Mouse (Mus musculus): Measurements from ENCODE around the gene Rsc1a1.

Gene Rsc1a1

DNA sequence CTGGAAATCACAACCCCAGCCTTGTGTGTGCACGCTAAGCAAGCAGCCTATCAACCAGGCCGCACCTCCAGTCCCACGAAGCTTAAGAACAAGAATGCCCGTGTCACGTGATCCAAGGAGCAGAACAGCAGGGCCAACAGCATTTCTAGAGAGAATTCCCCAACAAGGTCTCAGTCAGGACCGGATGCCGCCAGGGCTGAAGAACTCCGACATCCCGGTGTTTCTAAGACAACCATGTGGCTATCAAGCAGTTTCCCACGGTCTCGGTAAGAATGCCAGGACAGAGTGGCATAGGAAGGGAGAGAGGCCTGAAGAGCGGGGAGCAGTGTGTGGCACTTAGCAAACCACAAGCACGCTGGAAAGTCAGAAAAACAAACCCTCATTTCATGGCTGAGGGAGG is 31.6 kb downstream of the Rsc1a1 start:
- DNase-seq (ENCODE audit: low read depth): no peak

DNA sequence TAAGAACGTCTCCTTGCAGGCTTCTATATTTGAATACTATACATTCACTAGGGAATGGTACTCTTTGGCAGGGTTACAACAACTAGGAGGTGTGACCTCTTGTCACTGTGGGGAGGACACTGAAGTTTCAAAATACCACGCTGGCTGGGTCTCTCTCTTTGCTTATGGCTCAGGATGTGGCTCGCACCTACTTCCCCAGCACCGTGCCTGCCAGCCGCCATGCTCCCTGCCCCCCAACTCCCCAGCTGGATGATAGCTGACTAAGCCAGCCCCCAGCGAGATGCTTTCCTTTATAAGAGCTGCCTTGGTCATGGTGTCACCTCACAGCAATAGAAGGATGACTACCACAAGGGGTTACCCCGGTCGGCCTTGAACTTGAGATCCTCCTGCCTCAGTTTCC is 32.4 kb downstream of the Rsc1a1 start:
- DNase-seq (ENCODE audit: low read depth): no peak

DNA sequence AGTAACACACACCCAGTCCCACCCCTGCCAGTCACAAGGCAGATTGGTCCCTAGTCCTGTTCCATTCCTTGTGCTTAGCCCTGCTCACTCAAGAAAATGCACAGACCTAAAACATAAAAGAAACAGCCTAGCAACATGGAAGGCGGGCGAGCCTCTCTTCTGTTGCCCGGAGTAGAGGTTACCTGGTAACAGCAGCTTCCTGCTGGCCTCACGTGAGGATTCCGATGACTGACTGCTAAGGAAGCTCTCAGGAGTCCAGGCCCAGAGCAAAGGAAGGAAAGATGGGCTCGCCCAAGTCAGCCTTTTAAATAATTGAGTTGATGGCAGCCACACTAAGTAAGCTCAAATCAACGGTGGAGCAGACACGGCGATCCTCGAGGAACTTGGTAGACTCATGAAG is 33.5 kb downstream of the Rsc1a1 start:
- no peak for DNase-seq (ENCODE audit: low read depth)

DNA sequence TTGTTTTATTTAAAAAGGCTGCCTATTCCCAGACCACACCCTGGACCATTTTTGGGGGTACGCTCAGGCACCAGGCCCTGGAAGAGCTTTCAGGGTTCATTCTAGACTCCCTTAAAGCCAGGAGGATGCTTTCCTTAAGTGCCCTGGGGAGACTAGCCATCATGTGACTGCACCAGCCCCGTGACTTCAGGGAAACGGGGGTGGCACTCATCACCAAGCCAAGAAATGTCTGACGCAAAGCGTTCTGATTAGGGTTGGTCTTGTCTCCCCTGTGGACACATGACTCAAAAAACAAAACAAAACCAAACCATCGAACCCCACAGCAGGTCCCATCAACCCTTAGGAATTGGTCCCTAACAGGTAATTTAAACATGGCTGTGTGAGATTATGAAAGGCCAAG is 34.1 kb downstream of the Rsc1a1 start:
- no peak for DNase-seq (ENCODE audit: low read depth)

DNA sequence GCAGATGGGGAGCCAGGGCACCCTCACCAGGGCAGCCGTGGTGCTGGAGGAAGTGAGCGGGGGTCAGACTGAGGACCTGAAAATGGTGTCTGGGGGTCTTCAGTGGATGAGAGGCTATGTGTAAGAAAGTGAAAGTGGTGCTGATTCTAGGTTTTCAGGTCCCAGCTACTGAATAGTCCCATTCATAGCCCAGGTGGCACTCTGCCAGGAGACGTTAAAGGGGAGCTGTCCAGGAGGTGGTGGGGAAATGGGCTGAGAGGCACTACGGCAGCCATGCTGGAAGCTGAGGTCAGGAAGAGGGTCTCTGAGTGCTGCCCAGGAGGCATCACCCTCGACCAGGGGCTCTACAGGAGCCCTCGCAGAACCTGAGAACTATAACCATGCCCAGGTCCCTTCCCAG is 36.2 kb downstream of the Rsc1a1 start:
- DNase-seq (ENCODE audit: low read depth): no peak

DNA sequence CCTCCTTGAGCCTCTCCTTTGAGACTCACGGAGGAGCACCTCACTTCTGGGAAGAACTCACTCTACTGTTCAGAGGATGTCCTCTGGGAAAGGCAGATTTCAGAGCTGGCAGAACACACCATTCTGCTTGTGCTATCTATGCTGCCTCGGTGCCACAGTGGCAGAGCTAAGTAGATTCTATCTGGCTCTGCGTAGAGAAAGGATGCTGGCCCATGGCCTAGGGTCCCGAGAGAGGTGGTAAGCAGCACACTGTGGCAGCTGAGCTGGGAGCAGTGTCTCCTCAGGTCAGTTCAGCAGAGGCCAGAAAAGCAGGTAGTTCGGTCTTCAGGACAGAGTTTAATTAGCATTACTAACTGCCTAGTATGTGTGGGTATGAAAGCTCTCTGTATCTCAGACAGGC is 37.1 kb downstream of the Rsc1a1 start:
- no peak for DNase-seq (ENCODE audit: low read depth)

DNA sequence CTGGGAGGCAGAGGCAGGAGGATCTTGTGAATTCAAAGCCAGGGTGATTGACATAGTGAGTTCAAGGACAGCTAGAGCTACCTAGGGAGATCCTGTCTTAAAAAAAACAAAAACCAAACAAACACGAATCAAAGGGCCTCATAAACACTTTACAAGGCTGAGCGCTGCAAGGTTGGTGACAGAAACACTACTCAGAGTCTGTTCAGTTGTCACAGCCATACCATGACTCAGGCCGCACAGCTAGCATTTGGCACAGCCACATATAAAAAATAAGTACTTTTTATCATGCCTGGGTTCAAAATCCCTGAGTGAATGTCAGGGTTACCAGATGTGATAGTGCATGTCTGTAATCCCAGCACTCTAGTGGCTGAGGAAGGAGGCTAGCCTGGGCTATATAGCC is 38.2 kb downstream of the Rsc1a1 start:
- DNase-seq (ENCODE audit: low read depth): no peak

DNA sequence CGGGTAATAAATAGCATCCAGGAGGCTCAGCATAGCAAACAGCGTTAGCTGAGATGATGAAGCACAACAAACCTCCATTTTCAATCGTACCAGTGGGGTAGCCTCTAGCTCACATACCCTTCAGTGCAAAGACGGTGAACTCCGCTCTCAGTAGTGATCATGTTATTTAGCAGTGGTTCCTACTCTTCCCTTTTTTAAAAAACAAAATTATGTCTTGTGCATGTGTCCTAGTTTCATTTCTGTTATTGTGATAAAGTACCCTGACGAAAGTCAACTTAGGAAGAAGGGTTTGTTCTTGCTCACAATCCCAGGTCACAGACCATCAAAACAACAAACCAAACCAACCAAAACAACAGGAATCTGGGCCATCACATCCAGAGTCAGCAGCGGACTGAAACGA is 39.4 kb downstream of the Rsc1a1 start:
- DNase-seq (ENCODE audit: low read depth): no peak

DNA sequence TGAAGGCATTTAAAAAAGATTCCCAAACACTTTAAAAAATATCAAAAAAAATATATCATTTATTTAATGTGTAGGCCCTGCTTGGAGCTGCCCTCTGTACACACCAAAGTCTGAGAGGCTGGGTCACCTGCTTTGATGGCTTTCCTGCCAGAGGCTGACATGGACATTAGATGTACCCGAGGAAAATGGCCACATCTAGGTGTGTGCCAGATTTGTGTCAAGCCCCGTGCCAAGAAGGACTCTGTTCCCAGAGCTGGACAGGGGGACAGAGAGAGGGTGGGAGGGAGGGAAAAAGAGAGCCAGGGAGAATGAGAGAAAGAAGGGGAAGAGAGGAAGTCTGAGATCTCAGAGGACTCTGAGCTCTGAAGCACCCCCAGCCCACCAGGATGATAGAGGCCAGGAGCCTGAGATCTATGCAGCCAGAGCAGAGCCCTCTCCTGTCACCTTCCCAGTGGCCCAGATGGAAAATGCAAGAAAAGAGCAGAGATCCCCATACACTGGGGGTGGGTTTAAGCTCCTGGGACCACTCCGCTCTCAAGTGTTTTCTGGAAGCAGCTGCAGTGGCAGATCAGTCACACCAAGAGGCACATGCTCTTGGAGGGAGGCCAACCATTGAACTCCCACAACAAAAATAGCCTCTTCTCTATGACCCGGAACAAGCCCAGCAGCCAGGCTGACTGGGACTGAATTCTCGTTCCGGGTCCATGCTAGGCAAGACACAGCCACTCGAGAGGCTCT is 42.1 kb downstream of the Rsc1a1 start:
- no peak for DNase-seq (ENCODE audit: low read depth)

DNA sequence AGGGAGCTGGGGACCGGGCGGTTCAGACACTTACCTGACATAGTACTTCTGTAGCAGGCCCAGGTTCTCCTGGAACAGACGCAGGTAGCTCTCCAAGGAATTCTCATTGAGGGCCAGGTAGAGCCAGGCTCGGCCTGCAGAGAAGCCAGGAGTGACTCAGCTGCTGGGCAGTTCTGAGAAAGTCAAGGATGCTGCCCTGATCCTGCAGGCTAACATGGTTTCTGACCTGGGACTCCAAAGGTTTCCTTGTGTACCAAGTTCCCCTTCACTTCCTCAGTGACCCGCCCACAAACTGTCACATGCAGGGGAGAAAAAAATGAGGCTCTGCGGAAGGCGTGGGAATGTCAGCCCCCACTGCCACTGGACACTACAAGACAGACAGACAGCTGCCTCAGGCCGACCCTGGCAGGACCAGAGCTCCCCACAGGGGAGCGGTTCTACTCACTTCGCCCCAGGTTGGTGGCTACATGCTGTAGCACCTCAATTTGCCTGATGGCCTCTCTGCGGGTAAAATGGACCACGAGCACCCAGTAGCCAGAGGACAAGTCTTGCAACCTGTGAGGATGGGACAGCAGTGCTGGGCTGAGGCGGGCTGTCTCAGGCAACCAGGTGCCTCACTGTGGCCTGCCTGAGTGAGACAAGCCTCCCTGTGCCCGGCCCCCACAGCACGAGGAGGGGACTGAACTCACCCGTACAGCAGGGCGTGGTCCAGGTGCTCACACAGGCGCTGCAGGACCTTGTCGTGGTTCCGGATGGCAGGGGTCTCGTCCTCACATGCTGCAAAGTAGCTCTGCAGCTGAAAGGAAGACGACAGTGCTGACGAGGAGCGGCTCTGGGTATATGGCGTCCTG is 43.2 kb downstream of the Rsc1a1 start:
- no peak for DNase-seq (ENCODE audit: low read depth)

DNA sequence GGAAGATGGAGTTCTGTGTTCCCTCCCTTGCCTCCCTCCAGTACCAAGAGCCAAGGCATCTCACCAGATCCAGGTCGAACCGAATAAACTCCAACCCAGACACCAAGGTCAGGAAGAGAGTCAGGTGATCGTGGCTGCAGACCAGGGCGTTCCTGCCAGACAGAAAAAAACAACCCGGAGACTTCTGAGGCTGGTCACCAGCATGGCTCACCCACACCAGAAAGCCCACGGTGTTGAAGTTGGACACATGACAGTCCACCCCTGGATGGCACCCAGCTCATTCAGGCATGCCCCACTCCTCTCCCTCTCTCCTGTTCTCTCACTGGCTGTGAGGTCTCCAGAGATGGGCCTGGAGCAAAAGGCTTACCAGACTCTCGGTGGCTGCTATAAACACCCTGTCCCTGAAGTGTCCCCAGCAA is 44.0 kb downstream of the Rsc1a1 start:
- DNase-seq (ENCODE audit: low read depth): no peak

DNA sequence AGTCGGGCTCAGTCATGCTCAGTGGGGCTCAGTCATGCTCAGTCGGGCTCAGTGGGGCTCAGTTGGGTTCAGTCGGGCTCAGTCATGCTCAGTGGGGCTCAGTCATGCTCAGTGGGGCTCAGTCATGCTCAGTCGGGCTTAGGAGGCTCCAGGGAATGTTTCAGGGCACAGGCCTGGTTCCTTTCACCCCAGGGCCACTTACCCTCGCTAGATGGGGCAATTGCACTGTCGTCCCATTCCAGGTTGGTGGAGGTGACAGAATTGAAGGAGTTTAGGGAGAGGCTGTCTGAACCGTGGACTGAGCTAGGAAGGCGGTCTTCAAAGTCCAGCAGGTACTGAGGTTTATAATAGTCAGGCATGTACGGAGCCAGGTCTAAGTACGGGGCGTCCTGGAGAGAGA is 45.9 kb downstream of the Rsc1a1 start:
- no peak for DNase-seq (ENCODE audit: low read depth)

DNA sequence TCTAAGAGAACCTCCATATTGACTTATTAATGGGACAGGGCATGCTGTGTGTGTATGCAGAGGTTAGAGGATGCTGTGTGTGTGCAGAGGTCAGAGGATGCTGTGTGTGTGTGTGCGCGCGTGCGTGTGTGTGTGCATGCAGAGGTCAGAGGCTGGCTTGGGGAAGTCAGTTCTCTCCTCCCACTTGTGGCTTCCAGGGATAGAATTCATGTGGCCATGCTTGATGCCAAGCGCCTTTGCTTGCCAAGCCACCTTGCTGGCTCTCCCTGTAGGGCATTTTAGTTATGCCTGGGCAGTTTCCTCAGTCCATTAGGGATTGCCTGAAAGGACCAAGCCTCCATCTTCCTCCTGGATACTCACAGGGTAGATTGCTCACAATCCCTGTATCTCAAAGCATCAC is 48.7 kb downstream of the Rsc1a1 start:
- no peak for DNase-seq (ENCODE audit: low read depth)

DNA sequence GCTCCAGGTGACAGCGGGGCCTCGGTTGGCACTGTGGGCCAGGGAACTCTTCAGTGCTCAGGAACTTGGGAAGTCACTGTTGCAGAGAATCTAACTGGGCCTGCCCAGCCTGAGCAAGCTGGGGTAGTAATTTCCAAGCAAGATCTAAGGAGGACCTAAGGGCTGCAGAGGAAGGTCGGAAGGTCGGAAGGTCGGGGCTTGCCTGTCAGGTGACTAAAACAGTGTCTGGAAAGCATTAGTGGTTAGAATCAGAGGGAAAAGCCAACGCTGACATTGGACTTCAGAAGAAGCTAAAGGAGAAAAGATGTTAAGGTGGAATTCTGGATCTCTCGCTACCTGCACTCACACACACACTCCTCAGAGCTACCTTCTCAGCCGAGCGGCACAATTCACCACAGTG is 49.4 kb downstream of the Rsc1a1 start:
- DNase-seq (ENCODE audit: low read depth): no peak
